ENCODE assay signal across 8 mouse cellular contexts in the genomic region with DNA sequence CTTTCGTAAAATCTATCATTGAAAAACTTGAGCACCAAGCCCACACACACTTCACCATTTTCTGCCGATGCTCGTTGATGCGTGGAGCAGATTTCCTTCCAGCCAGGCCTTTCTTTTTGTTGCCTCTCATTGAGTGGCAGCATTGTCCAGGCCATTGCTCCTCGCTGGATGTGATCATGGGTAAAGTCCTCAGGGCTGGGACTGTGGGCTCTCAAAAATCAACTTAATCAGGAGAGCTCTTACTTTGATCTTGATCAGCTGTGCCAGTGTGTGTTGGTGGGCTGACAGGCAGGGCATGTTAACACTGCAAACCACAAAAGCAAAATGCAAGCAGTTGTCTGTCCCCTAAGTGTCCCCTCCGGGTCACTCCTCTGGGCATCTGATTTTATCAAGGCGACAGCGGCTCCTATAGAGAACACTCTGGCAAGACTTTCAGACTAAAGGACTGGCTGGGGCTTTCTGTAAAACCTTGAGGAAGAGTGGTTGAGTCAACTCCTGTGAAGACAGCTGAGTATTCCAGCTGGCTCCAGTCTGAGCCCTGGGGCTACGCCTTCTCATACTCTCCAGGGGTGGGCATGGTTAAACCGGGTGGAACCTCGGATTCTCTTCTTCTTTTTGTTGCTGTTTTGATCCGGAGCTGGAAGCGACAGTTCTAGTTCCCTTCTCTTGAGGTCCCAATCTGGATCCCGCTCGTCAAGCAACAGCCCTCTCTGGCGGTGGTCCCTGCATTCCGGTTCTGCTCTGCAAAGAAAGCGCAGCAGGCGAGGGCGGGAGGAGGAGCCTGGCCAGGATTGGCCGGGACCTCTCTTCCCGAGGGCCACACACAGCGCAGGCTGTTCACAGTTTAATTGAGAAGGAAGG. TPM values are rescaled to one million over a fixed set of nuclear protein-coding genes. Genes with fewer than 3 reads are reported as not detected.
DNase-seq lines count a peak whose midpoint lies in the region; TF ChIP-seq lines count a peak whose summit lies in the region.

No protein-coding gene starts in this region.

- H3K9me3 ChIP-seq in E14TG2a.4 (ENCODE audit: low read length) = no peaks in the 10 kb centered on the region
- H3K9me3 ChIP-seq in hindbrain, embryonic 10.5 days = no peaks in the 10 kb centered on the region

- peaks cover 26% of the 10 kb centered on the region for H3K4me1 ChIP-seq in E14TG2a.4 (replicated peaks; ENCODE audit: low read depth, low read length)
- peaks cover 16% of the 10 kb centered on the region for H3K4me1 ChIP-seq in hindbrain, embryonic 10.5 days (replicated peaks)

- TF ChIP-seq CTCF in E14TG2a.4 (conservative IDR thresholded peaks at IDR 0.05; ENCODE audit: low read length) = no peak

- 8% methylated on average over 23 of the region's 23 CpGs for WGBS in hindbrain, embryonic 10.5 days

- peak; percentile 15 for DNase-seq in cerebellum, adult 9-10 months
- peak; percentile 7 to 30 for DNase-seq in frontal cortex, postnatal 10 days (ENCODE audit: low spot score in 2 of 2)
- DNase-seq in hindbrain, embryonic 10.5 days (ENCODE audit: low spot score) = peak; percentile 86
- peak; percentile 41 to 56 for DNase-seq in layer of hippocampus, postnatal 10 days (ENCODE audit: low spot score in 2 of 2)
- DNase-seq in lung, postnatal 36 days = peak; percentile 41
- DNase-seq in right cerebral cortex, adult 18-20 months = peak; percentile 12
- DNase-seq in spleen, adult 18-20 months = no peak

- H3K27me3 ChIP-seq in E14TG2a.4 (ENCODE audit: insufficient read depth, low read length) = peaks cover 8% of the 10 kb centered on the region; the same call in 1 of the 2 replicates
- H3K27me3 ChIP-seq in hindbrain, embryonic 10.5 days (ENCODE audit: insufficient read depth, poor library complexity, severe bottlenecking) = peaks cover 21% of the 10 kb centered on the region

- peak overlapping the region; percentile 84 for H3K27ac ChIP-seq in hindbrain, embryonic 10.5 days

- peak overlapping the region; percentile 53 for H3K4me3 ChIP-seq in E14TG2a.4 (replicated peaks; ENCODE audit: low read length)
- H3K4me3 ChIP-seq in hindbrain, embryonic 10.5 days = peak overlapping the region; percentile 45

- no peaks in the 10 kb centered on the region for H3K36me3 ChIP-seq in E14TG2a.4 (ENCODE audit: insufficient read depth, low read length)
- H3K36me3 ChIP-seq in hindbrain, embryonic 10.5 days = no peaks in the 10 kb centered on the region

RNA-seq across cellular contexts. Expression of a gene that starts 8.8 kb away (rescaled TPM):
- 0.29 and 1.5 TPM in 2 replicates for polyA plus RNA-seq in hindbrain, embryonic 10.5 days (2016; fragmentation: Nextera tagmentation; extraction: Ambion mirVana)
- under 1 TPM; 0.25 to 0.37 TPM for total RNA-seq in layer of hippocampus, postnatal 10 days (2021)

RNA-seq across cellular contexts. Expression of a gene that starts 32.0 kb away (rescaled TPM):
- not detected in 2 replicates for polyA plus RNA-seq in hindbrain, embryonic 10.5 days (2016; fragmentation: Nextera tagmentation; extraction: Ambion mirVana)
- total RNA-seq in layer of hippocampus, postnatal 10 days (2021) = not detected

RNA-seq across cellular contexts. Expression of a gene that starts 33.3 kb away (rescaled TPM):
- 7.0 and 11.2 TPM in 2 replicates for polyA plus RNA-seq in hindbrain, embryonic 10.5 days (2016; fragmentation: Nextera tagmentation; extraction: Ambion mirVana)
- total RNA-seq in layer of hippocampus, postnatal 10 days (2021) = 10 to 100 TPM; 86.1 to 92.7 TPM

Comparison
In these comparisons a context has a peak if more than half of its experiments do, and no peak if none do; other contexts are left out.
1. DNase-seq: peak in cerebellum, adult 9-10 months (single experiment), frontal cortex, postnatal 10 days (2 of 2), hindbrain, embryonic 10.5 days (single experiment), layer of hippocampus, postnatal 10 days (2 of 2), lung, postnatal 36 days (single experiment) and right cerebral cortex, adult 18-20 months (single experiment); none in spleen, adult 18-20 months (0 of 2).